Mouse (Mus musculus): ENCODE results near the gene Ifi211. TPM values are rescaled to one million over a fixed set of nuclear protein-coding genes. Genes with fewer than 3 reads are reported as not detected.
"Not testable (repeated sequence)": the region's sequence is repeated elsewhere in the genome, so short reads cannot be mapped to it uniquely, and the experiment has no call there.

The Ifi211 gene
- 0.65 and 0.77 TPM in 2 replicates for polyA plus RNA-seq (2012; rRNA removed)

- Histone ChIP-seq H3K27ac (ENCODE audit: insufficient read depth, low read depth, low read length) (peak within 1 kb of the TSS; percentile 63), H3K4me3 (ENCODE audit: insufficient read depth, low read depth, low read length) (peak within 1 kb of the TSS; percentile 14; the same call in 1 of the 2 replicates)
- not testable (repeated sequence) for H3K27me3 ChIP-seq (replicated peaks; ENCODE audit: control insufficient read depth, insufficient read depth, low read length); H3K4me1 ChIP-seq (ENCODE audit: control insufficient read depth, insufficient read depth, low read length); H3K36me3 ChIP-seq (ENCODE audit: control insufficient read depth, insufficient read depth, low read length)
- 70% methylated on average over 6 of the region's 6 CpGs for WGBS
- peak; percentile 66 for DNase-seq
Observed at GRCm38 (mm10) chr1:173912548-173913255, at the start of gene Ifi211. Gene Ifi211 (minus strand): TSS chr1:173913046.

DNA sequence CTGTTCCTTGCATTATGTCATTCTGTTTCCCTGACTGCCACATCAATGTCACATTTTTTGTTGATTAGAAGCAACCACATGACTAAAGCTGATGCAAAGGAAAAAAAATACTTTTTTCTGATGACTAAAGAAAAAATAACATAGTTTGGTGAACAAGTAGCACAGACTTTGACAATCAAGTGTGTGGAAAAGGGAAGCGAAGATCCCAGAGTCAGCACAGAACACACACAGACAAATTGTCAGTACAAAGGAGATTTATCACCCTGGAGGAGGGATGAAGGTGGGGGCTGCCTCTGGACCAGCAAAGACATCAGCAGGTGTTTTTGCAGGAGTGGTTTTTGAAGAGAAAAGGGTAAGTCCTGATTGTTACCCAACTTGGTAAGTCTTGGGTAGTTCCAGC is 48.6 kb upstream of the Ifi211 start:
- H3K36me3 ChIP-seq (ENCODE audit: control insufficient read depth, insufficient read depth, low read length); DNase-seq; H3K4me3 ChIP-seq (ENCODE audit: insufficient read depth, low read depth, low read length); H3K4me1 ChIP-seq (ENCODE audit: control insufficient read depth, insufficient read depth, low read length); H3K27me3 ChIP-seq (replicated peaks; ENCODE audit: control insufficient read depth, insufficient read depth, low read length); H3K27ac ChIP-seq (ENCODE audit: insufficient read depth, low read depth, low read length): not testable (repeated sequence)
- 49% methylated on average over 1 of the region's 1 CpGs for WGBS

- H3K36me3 ChIP-seq (ENCODE audit: control insufficient read depth, insufficient read depth, low read length); H3K27ac ChIP-seq (ENCODE audit: insufficient read depth, low read depth, low read length); DNase-seq; H3K4me3 ChIP-seq (ENCODE audit: insufficient read depth, low read depth, low read length); H3K4me1 ChIP-seq (ENCODE audit: control insufficient read depth, insufficient read depth, low read length); H3K27me3 ChIP-seq (replicated peaks; ENCODE audit: control insufficient read depth, insufficient read depth, low read length): not testable (repeated sequence)
- WGBS: 39% methylated on average over 3 of the region's 3 CpGs
Observed at GRCm38 (mm10) chr1:173959998-173960397, 47.2 kb upstream of the Ifi211 start.

GRCm38 (mm10) chr1:173955839-173956527 is 43.1 kb upstream of the Ifi211 start:
- not testable (repeated sequence) for H3K27me3 ChIP-seq (replicated peaks; ENCODE audit: control insufficient read depth, insufficient read depth, low read length); H3K4me3 ChIP-seq (ENCODE audit: insufficient read depth, low read depth, low read length); H3K4me1 ChIP-seq (ENCODE audit: control insufficient read depth, insufficient read depth, low read length); H3K36me3 ChIP-seq (ENCODE audit: control insufficient read depth, insufficient read depth, low read length); H3K27ac ChIP-seq (ENCODE audit: insufficient read depth, low read depth, low read length); DNase-seq
- WGBS: 45% methylated on average over 3 of the region's 3 CpGs

GRCm38 (mm10) chr1:173955071-173955796 is 42.4 kb upstream of the Ifi211 start:
- DNase-seq: no peak
- Histone ChIP-seq H3K36me3 (ENCODE audit: control insufficient read depth, insufficient read depth, low read length) (no peaks in the 10 kb centered on the region), H3K27ac (ENCODE audit: insufficient read depth, low read depth, low read length) (no peak overlapping the region), H3K27me3 (replicated peaks; ENCODE audit: control insufficient read depth, insufficient read depth, low read length) (no peaks in the 10 kb centered on the region), H3K4me3 (ENCODE audit: insufficient read depth, low read depth, low read length) (no peak overlapping the region), H3K4me1 (ENCODE audit: control insufficient read depth, insufficient read depth, low read length) (no peaks in the 10 kb centered on the region)
- WGBS: 88% methylated on average over 2 of the region's 2 CpGs
- TF ChIP-seq POLR2A (IDR thresholded peaks at IDR 0.05; ENCODE audit: low read depth, low read length) (no peak), CTCF (conservative IDR thresholded peaks at IDR 0.05; ENCODE audit: insufficient read depth, insufficient read length, low read depth, low read length) (no peak)

DNA sequence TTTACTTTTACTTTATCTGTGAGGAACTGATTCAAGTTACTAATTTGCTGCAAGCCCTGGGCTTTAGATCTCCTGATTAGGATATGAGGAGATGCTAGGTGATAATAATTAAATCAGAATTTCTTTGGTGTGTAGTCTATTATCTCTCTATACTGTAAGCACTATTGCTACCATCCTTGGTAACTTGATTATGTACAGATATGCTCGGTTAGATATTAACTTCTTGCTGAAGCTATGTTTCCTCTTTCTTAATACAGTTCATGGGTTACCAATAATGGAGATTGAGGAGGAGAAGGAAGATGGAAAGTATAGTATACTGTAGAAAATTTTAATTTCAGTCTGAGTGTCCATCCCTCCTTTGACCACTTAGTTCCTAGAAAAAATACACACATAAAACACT is 40.7 kb upstream of the Ifi211 start:
- Histone ChIP-seq H3K27me3 (replicated peaks; ENCODE audit: control insufficient read depth, insufficient read depth, low read length) (no peaks in the 10 kb centered on the region), H3K27ac (ENCODE audit: insufficient read depth, low read depth, low read length) (no peak overlapping the region), H3K4me1 (ENCODE audit: control insufficient read depth, insufficient read depth, low read length) (no peaks in the 10 kb centered on the region), H3K36me3 (ENCODE audit: control insufficient read depth, insufficient read depth, low read length) (no peaks in the 10 kb centered on the region), H3K4me3 (ENCODE audit: insufficient read depth, low read depth, low read length) (no peak overlapping the region)
- TF ChIP-seq CTCF (conservative IDR thresholded peaks at IDR 0.05; ENCODE audit: insufficient read depth, insufficient read length, low read depth, low read length): no peak
- TF ChIP-seq POLR2A (IDR thresholded peaks at IDR 0.05; ENCODE audit: low read depth, low read length): no peak
- no peak for DNase-seq
- 84% methylated on average over 1 of the region's 1 CpGs for WGBS

- H3K4me1 ChIP-seq (ENCODE audit: control insufficient read depth, insufficient read depth, low read length); H3K27me3 ChIP-seq (replicated peaks; ENCODE audit: control insufficient read depth, insufficient read depth, low read length); DNase-seq; H3K36me3 ChIP-seq (ENCODE audit: control insufficient read depth, insufficient read depth, low read length); H3K27ac ChIP-seq (ENCODE audit: insufficient read depth, low read depth, low read length); H3K4me3 ChIP-seq (ENCODE audit: insufficient read depth, low read depth, low read length): not testable (repeated sequence)
- WGBS: 77% methylated on average over 2 of the region's 2 CpGs
Observed at GRCm38 (mm10) chr1:173949044-173949443, 36.2 kb upstream of the Ifi211 start.

GRCm38 (mm10) chr1:173942780-173943066 is 29.9 kb upstream of the Ifi211 start:
- H3K4me1 ChIP-seq (ENCODE audit: control insufficient read depth, insufficient read depth, low read length); H3K4me3 ChIP-seq (ENCODE audit: insufficient read depth, low read depth, low read length); H3K27me3 ChIP-seq (replicated peaks; ENCODE audit: control insufficient read depth, insufficient read depth, low read length); H3K36me3 ChIP-seq (ENCODE audit: control insufficient read depth, insufficient read depth, low read length); DNase-seq: not testable (repeated sequence)
- H3K27ac ChIP-seq (ENCODE audit: insufficient read depth, low read depth, low read length): peak overlapping the region; percentile 78

DNA sequence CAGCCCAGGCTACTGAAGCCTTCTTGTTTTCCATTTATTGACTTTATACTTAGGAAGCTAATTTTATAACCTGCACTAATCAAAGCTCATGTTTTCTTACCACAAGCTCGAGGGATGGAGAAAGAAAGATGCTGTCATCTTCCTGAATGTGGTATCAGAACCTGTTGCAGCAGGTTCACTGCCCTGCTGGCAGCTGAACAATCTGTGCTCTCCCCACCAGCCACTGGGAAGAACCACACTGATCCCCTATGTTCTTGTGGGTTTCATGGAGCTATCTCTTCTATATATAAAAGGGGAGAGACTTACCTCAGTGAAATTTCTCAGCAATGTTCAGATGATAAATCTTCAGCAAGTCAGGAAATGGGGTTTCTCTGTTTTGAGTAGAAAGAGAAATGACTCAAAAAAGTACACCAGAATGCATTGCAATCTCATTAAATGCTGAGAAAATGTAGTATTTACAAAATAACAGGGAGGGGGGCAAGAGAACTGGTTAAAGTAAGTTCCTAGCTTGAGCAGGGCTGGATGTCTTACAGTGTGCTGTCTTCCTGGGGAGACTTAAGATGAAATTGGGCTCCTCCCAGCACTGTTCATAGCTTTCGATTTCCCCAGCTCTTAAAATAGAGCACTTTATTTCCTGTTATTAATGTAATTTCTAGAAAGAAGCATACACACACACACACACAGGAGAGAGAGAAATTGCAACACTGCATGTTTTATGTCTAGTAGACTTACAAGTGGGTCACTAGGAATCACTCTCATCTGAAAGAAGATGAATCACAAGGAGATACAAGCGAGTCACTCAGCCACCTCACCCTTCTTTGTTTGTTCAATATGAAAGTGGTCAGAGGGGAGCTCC is 29.3 kb upstream of the Ifi211 start, which contains the start of the genes Mndal and Ifi203:
Mndal (minus strand) TSS at position 568 of the 856 bp plus-strand sequence.
Ifi203 (minus strand) TSS at position 749 of the 856 bp plus-strand sequence.
- not testable (repeated sequence) for H3K4me1 ChIP-seq (ENCODE audit: control insufficient read depth, insufficient read depth, low read length); H3K27me3 ChIP-seq (replicated peaks; ENCODE audit: control insufficient read depth, insufficient read depth, low read length); H3K36me3 ChIP-seq (ENCODE audit: control insufficient read depth, insufficient read depth, low read length)
- H3K27ac ChIP-seq (ENCODE audit: insufficient read depth, low read depth, low read length): peak within 1 kb of the TSS; percentile 78
- peak within 1 kb of the TSS; percentile 26; the same call in 1 of the 2 replicates for H3K4me3 ChIP-seq (ENCODE audit: insufficient read depth, low read depth, low read length)
- 43% methylated on average over 3 of the region's 3 CpGs for WGBS
- peak; percentile 30 for DNase-seq

DNA sequence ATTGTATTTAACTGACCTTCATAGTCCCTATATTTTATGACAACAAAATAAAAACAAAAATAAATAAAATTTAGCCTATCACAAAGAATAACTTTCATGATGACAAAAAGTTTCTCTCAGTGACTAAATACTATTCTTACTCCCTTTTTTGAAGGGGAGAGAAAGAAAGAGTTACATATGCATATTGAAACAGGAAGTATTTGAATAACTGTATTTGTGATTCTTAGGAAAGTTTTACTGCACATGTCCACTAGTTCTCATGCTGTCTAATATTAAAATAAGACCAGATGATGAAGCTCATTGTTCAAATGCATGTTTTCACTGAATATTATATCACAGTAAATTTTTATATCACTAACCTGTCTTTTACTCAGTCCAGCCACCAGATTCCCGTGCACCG is 28.7 kb upstream of the Ifi211 start:
- not testable (repeated sequence) for H3K27ac ChIP-seq (ENCODE audit: insufficient read depth, low read depth, low read length); H3K36me3 ChIP-seq (ENCODE audit: control insufficient read depth, insufficient read depth, low read length); DNase-seq; H3K27me3 ChIP-seq (replicated peaks; ENCODE audit: control insufficient read depth, insufficient read depth, low read length); H3K4me1 ChIP-seq (ENCODE audit: control insufficient read depth, insufficient read depth, low read length)
- whole genome bisulfite sequencing: 67% methylated on average over 2 of the region's 2 CpGs
- peak overlapping the region; percentile 26; the same call in 1 of the 2 replicates for H3K4me3 ChIP-seq (ENCODE audit: insufficient read depth, low read depth, low read length)
